Mouse (Mus musculus): ENCODE data around the gene Zfp654. TPM values are rescaled to one million over a fixed set of nuclear protein-coding genes. Genes with fewer than 3 reads are reported as not detected.

Gene Zfp654
- polyA plus RNA-seq, 1 experiment from 2014 or later: 10.7 TPM

- Histone ChIP-seq H3K4me3 (no peak overlapping the region), H3K9me3 (replicated peaks) (0 out of 2 replicates have a peak, but pooled peaks cover 9% of the 10 kb centered on the region), H3K27ac (no peak overlapping the region), H3K4me2 (replicated peaks) (no peak overlapping the region), H3K4me1 (no peaks in the 10 kb centered on the region), H3K9ac (no peak overlapping the region), H3K36me3 (0 out of 2 replicates have a peak, but pooled peaks cover 5% of the 10 kb centered on the region), H3K27me3 (no peaks in the 10 kb centered on the region)
- WGBS: 87% methylated on average over 6 of the region's 6 CpGs
- no peak for ATAC-seq (ENCODE audit: low FRiP score)
Measured at GRCm38 (mm10) chr16:64756321-64756720, 95.1 kb downstream of the Zfp654 start.

- H3K4me3 ChIP-seq: no peak overlapping the region
- no peaks in the 10 kb centered on the region for H3K4me1 ChIP-seq
- H3K9ac ChIP-seq: no peak overlapping the region
- 46% methylated on average over 3 of the region's 3 CpGs for WGBS
- H3K36me3 ChIP-seq: no peaks in the 10 kb centered on the region
- H3K9me3 ChIP-seq (replicated peaks): 0 out of 2 replicates have a peak, but pooled peaks cover 9% of the 10 kb centered on the region
- no peaks in the 10 kb centered on the region for H3K27me3 ChIP-seq
- no peak overlapping the region for H3K4me2 ChIP-seq (replicated peaks)
- H3K27ac ChIP-seq: no peak overlapping the region
- ATAC-seq (ENCODE audit: low FRiP score): peak; percentile 66
Measured at GRCm38 (mm10) chr16:64754743-64755139, 96.7 kb downstream of the Zfp654 start.

GRCm38 (mm10) chr16:64753990-64754742, 97.3 kb downstream of the Zfp654 start:
- ATAC-seq (ENCODE audit: low FRiP score): peak; percentile 21; the same call in 1 of the 2 replicates
- no peak overlapping the region for H3K4me2 ChIP-seq (replicated peaks)
- H3K4me3 ChIP-seq: no peak overlapping the region
- H3K9me3 ChIP-seq (replicated peaks): 0 out of 2 replicates have a peak, but pooled peaks cover 9% of the 10 kb centered on the region
- no peaks in the 10 kb centered on the region for H3K27me3 ChIP-seq
- WGBS: 61% methylated on average over 3 of the region's 3 CpGs
- no peaks in the 10 kb centered on the region for H3K4me1 ChIP-seq
- H3K36me3 ChIP-seq: no peaks in the 10 kb centered on the region
- H3K27ac ChIP-seq: no peak overlapping the region
- H3K9ac ChIP-seq: no peak overlapping the region

- WGBS: 8% methylated on average over 10 of the region's 10 CpGs
- Histone ChIP-seq H3K4me3 (no peak overlapping the region), H3K36me3 (no peaks in the 10 kb centered on the region)
Measured at GRCm38 (mm10) chr16:64748237-64748636, 103.2 kb downstream of the Zfp654 start.

DNA sequence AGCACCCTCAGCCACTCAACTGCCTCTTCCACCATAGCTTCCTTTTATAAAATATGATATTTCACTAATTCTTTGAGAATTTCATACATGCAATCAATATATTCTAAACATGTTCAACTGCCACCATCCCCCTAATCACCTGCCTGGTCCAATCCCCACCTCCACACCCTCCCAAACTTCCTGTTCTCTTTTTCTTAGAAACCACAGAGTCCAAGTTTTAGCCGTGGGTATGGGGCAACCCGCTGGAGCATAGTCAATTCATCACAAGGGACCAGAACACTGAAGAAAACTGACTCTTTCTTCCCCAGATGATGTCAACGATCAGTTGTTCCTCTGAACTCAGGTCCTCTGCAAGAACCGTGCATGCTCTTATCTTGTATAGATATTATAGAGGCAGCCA, 106.4 kb downstream of the Zfp654 start:
- H3K4me3 ChIP-seq: no peak overlapping the region
- H3K9me3 ChIP-seq (replicated peaks): no peaks in the 10 kb centered on the region
- H3K36me3 ChIP-seq: no peaks in the 10 kb centered on the region
- H3K4me1 ChIP-seq: no peaks in the 10 kb centered on the region
- no peak overlapping the region for H3K9ac ChIP-seq
- no peak overlapping the region for H3K4me2 ChIP-seq (replicated peaks)
- no peak for ATAC-seq (ENCODE audit: low FRiP score)
- H3K27ac ChIP-seq: no peak overlapping the region
- no peaks in the 10 kb centered on the region for H3K27me3 ChIP-seq
- WGBS: 86% methylated on average over 4 of the region's 4 CpGs

More at GRCm38 (mm10) chr16:64748237-64748636, 103.2 kb downstream of the Zfp654 start:
- Histone ChIP-seq H3K27me3 (no peaks in the 10 kb centered on the region), H3K9ac (no peak overlapping the region), H3K4me1 (no peaks in the 10 kb centered on the region), H3K4me2 (replicated peaks) (no peak overlapping the region), H3K27ac (no peak overlapping the region), H3K9me3 (replicated peaks) (no peaks in the 10 kb centered on the region)
- ATAC-seq (ENCODE audit: low FRiP score): no peak

DNA sequence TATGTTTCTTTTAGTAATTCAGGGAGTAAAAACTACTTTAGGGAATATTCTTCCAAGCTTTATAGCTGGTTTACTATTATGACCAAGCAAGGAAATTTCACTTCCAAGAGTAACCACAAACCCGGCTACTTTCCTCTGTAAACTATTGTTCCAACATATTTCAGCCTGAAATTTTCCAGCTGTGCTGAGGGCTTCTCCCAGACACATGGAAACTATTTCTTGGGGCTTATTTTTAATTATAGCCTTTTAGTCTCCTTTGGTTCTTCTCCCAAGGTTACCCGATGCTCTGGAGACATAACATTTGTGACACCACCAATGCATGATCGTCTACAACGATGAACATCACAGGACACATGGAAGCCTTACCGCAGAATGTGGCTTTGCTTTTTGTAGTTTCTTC, 114.2 kb downstream of the Zfp654 start:
- Histone ChIP-seq H3K9me3 (replicated peaks) (no peaks in the 10 kb centered on the region), H3K4me1 (no peaks in the 10 kb centered on the region), H3K27ac (no peak overlapping the region), H3K9ac (no peak overlapping the region), H3K4me3 (no peak overlapping the region), H3K36me3 (no peaks in the 10 kb centered on the region), H3K4me2 (replicated peaks) (no peak overlapping the region), H3K27me3 (no peaks in the 10 kb centered on the region)
- no peak for ATAC-seq (ENCODE audit: low FRiP score)
- WGBS: 88% methylated on average over 5 of the region's 5 CpGs

Other genes with a start within 250 kb of the Zfp654 start
- not detected in 2 replicates for gene Csnka2ip, start 249.2 kb downstream of the Zfp654 start, polyA plus RNA-seq (2016; fragmentation: Nextera tagmentation; extraction: Ambion mirVana)
- gene 4930453N24Rik, start 80.5 kb downstream of the Zfp654 start, polyA plus RNA-seq (2016; fragmentation: Nextera tagmentation; extraction: Ambion mirVana): 25.6 and 28.3 TPM in 2 replicates
- gene Cggbp1, start 344 bp upstream of the Zfp654 start, polyA plus RNA-seq (2016; fragmentation: Nextera tagmentation; extraction: Ambion mirVana): 112 and 115 TPM in 2 replicates

Measured in hindbrain, embryonic 12.5 days (tissue).